Mouse (Mus musculus) fibroblast of lung, adult 2 months (primary cell): Measurements from ENCODE around the gene Olfr1000.
A peak's percentile ranks its signal among the peaks of the same experiment; 100 is the strongest.
"Not testable (repeated sequence)": the region's sequence is repeated elsewhere in the genome, so short reads cannot be mapped to it uniquely, and the experiment has no call there.

Experiments
- DNase-seq: peaks from one replicate; pipeline ENCODE4 v3.0.0-alpha.2; 2011; ENCODE audit warnings: low read depth

The Olfr1000 gene

DNA sequence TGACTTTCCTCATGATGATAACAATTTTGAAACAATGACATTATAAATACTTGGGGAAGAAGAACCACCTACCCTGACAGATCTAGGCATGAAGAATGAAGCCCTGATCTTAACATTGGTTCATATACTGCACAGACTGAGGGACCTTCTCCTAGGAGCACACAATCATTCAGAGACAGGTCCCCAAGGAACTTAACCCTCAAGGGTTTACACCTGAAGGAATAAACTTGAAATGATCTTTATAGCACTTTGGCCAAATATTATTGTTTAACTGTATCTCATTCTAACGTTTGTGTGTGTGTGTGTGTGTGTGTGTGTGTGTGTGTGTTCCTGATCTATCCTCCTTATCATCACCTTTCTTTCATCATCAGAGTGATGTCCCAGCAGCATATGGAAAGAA is at the start of gene Olfr1000:
TSS of gene Olfr1000 (minus strand) at position 101 of the 400 bp plus-strand sequence.
- no peak for DNase-seq

GRCm38 (mm10) chr2:85650604-85651003 is 38.9 kb upstream of the Olfr1000 start, which contains the start of gene Olfr1002:
Gene Olfr1002, minus strand, starts transcription at chr2:85650704.
- no peak for DNase-seq

- DNase-seq: not testable (repeated sequence)
These were observed 23.1 kb downstream of the Olfr1000 start, which contains the start of gene Olfr998 for GRCm38 (mm10) chr2:85588648-85589047. Gene Olfr998, plus strand, starts transcription at chr2:85588948.

- DNase-seq: no peak
These were observed 32.8 kb downstream of the Olfr1000 start, which contains the start of gene Olfr996 for GRCm38 (mm10) chr2:85578915-85579314. Gene Olfr996, plus strand, starts transcription at chr2:85579215.

GRCm38 (mm10) chr2:85561187-85561586 is 50.5 kb downstream of the Olfr1000 start:
- DNase-seq: peak; percentile 7

DNA sequence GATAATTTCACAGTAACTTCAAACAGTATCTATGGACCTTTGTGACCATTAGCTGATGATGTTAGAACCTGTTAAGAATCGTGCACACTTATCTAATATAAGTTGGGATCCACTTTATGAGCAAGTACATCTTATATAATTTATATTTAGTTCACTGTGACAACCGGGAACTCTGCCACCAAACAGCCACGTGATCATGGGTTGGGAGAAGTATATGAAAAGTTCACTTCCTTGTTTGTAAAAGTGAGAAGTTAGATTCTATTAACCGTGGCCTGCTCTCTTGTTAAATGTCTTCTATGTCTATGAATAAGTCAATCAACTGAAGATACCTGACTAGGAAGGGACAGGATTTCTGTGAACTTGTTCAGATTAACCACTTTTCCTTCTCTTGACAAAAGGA is 51.5 kb downstream of the Olfr1000 start:
- DNase-seq: no peak
